Mouse (Mus musculus): ENCODE data around the gene Snx1.

Gene Snx1

GRCm38 (mm10) chr9:66040801-66041200, 85.6 kb downstream of the Snx1 start:
- peak; percentile 43 for DNase-seq

DNA sequence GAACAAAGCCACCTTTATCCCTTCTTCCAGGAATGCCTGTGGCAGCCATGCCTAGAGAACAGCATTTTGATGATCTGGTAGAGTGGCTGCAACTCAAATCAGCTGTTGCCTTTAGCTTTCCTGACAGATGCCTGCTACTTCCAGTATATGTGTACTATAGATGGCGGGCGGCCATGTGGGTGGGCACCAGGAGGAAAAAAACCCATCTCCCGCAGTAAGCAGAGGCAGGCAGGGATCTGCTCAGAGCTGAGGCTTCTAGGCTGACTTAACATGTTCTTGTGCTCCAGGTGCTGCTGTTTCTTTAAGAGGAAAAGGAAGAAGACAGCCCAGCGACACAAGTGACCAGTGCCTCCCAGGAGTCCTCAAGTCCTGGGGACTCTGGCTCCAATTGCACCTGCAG, 87.1 kb downstream of the Snx1 start:
- no peak for DNase-seq

DNA sequence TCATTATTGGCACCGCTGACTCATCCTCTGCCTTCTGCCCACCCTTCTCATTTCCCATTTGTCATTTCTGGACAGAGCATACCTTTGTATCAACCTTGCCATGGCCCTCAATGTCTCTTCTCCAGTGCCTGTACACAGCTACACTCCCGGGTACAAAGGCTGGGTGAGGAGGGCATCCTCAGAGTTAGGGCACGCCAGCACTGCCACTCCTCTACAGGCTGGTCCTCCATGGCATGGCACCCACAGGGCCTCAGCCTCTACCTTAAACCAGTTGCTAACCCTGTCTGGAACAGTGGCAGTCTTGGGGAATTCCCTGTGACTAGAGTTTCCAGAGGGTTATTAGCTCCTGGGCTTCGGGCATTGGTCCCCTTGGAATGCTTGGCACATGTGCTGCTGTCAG, 87.8 kb downstream of the Snx1 start:
- no peak for DNase-seq

All from layer of hippocampus, adult 9-11 months (tissue).